8 mouse cellular contexts compared by ENCODE assay signal in genomic region chr17:23598582-23599552, GRCm38 (mm10). TPM values are rescaled to one million over a fixed set of nuclear protein-coding genes. Genes with fewer than 3 reads are reported as not detected.
DNase-seq lines count a peak whose midpoint lies in the region; ATAC-seq and TF ChIP-seq lines count a peak whose summit lies in the region.

TSS of gene Zfp13 (minus strand) at chr17:23599487.

- peak; percentile 90 for ATAC-seq in G1E (ENCODE audit: extremely low read depth, insufficient number of reproducible peaks, low FRiP score, poor library complexity, severe bottlenecking)
- ATAC-seq in forebrain, embryonic 16.5 days = peak; percentile 95
- ATAC-seq in lung, embryonic 14.5 days (ENCODE audit: insufficient read depth) = peak; percentile 97

- DNase-seq in G1E (ENCODE audit: low spot score) = peak; percentile 88
- peak; percentile 69 to 77 for DNase-seq in cerebellum, adult 18-20 months
- peak; percentile 78 to 79 for DNase-seq in heart, postnatal 36 days
- DNase-seq in layer of hippocampus, adult 2 months (ENCODE audit: low spot score in 2 of 2) = peak; percentile 68 to 90
- peak; percentile 97 for DNase-seq in lung, embryonic 14.5 days
- peak; percentile 97 for DNase-seq in thymus, postnatal 0 days (ENCODE audit: low spot score)

- H3K36me3 ChIP-seq in G1E (replicated peaks) = no peaks in the 10 kb centered on the region
- no peaks in the 10 kb centered on the region for H3K36me3 ChIP-seq in forebrain, embryonic 16.5 days (ENCODE audit: control insufficient read depth, insufficient read depth)
- H3K36me3 ChIP-seq in lung, embryonic 14.5 days (ENCODE audit: insufficient read depth) = no peaks in the 10 kb centered on the region

- H3K27ac ChIP-seq in forebrain, embryonic 16.5 days (ENCODE audit: low read length) = peak within 1 kb of the TSS; percentile 35; the same call in 1 of the 2 replicates
- H3K27ac ChIP-seq in layer of hippocampus, adult 2 months = peak within 1 kb of the TSS; percentile 88
- H3K27ac ChIP-seq in lung, embryonic 14.5 days (ENCODE audit: low read depth) = peak within 1 kb of the TSS; percentile 93
- H3K27ac ChIP-seq in olfactory bulb, adult 2 months (ENCODE audit: insufficient read depth, low read depth, low read length) = no peak within 1 kb of the TSS; the same call in 1 of the 2 replicates

- H3K4me2 ChIP-seq in forebrain, embryonic 16.5 days (ENCODE audit: low read length) = peak within 1 kb of the TSS; percentile 77
- H3K4me2 ChIP-seq in lung, embryonic 14.5 days = peak within 1 kb of the TSS; percentile 80

- 7% methylated on average over 31 of the region's 31 CpGs for WGBS in forebrain, embryonic 16.5 days
- 5% methylated on average over 31 of the region's 31 CpGs for WGBS in lung, embryonic 14.5 days
- 8% methylated on average over 31 of the region's 31 CpGs for WGBS in olfactory bulb, adult 2 months

- intact Hi-C loops in heart, postnatal 36 days (cut with DNase I) = loop anchor here (2.0 kb wide), 1 partner anchor 14 kb away; no protein-coding TSS in a partner anchor

- TF ChIP-seq POLR2A in olfactory bulb, adult 2 months (IDR thresholded peaks at IDR 0.05; ENCODE audit: insufficient read depth, low read depth, low read length) = peak; percentile 40; the same call in 1 of the 2 replicates

- H3K9me3 ChIP-seq in G1E (replicated peaks) = no peaks in the 10 kb centered on the region
- H3K9me3 ChIP-seq in forebrain, embryonic 16.5 days (ENCODE audit: control insufficient read depth, low read length) = no peaks in the 10 kb centered on the region
- H3K9me3 ChIP-seq in lung, embryonic 14.5 days (ENCODE audit: low read depth, low read length) = no peaks in the 10 kb centered on the region

- H3K27me3 ChIP-seq in G1E (ENCODE audit: insufficient read depth, low read length) = no peaks in the 10 kb centered on the region
- H3K27me3 ChIP-seq in forebrain, embryonic 16.5 days (replicated peaks; ENCODE audit: control insufficient read depth, insufficient read depth, low read length) = no peaks in the 10 kb centered on the region
- no peaks in the 10 kb centered on the region for H3K27me3 ChIP-seq in lung, embryonic 14.5 days (ENCODE audit: insufficient read depth, low read length)

- peak within 1 kb of the TSS; percentile 74 for H3K4me3 ChIP-seq in G1E (ENCODE audit: low read depth, low read length)
- peak within 1 kb of the TSS; percentile 53 for H3K4me3 ChIP-seq in forebrain, embryonic 16.5 days (replicated peaks; ENCODE audit: low read length)
- peak within 1 kb of the TSS; percentile 48 for H3K4me3 ChIP-seq in layer of hippocampus, adult 2 months
- peak within 1 kb of the TSS; percentile 46 for H3K4me3 ChIP-seq in lung, embryonic 14.5 days (ENCODE audit: low read depth, low read length)
- peak within 1 kb of the TSS; percentile 42 for H3K4me3 ChIP-seq in olfactory bulb, adult 2 months (ENCODE audit: insufficient read depth, low read depth, low read length)

- H3K9ac ChIP-seq in forebrain, embryonic 16.5 days (replicated peaks; ENCODE audit: low read depth, low read length) = peak within 1 kb of the TSS; percentile 55
- peak within 1 kb of the TSS; percentile 65 for H3K9ac ChIP-seq in lung, embryonic 14.5 days

- TF ChIP-seq CTCF in G1E (IDR thresholded peaks at IDR 0.05; ENCODE audit: low read depth, low read length) = no peak
- TF ChIP-seq CTCF in layer of hippocampus, adult 2 months (conservative IDR thresholded peaks at IDR 0.05) = no peak
- no peak for TF ChIP-seq CTCF in lung, embryonic 14.5 days (IDR thresholded peaks at IDR 0.05; ENCODE audit: low read depth)
- TF ChIP-seq CTCF in olfactory bulb, adult 2 months (IDR thresholded peaks at IDR 0.05; ENCODE audit: insufficient read depth, low read depth, low read length) = no peak

- H3K4me1 ChIP-seq in G1E (ENCODE audit: insufficient read depth, low read depth, low read length) = peaks cover 45% of the 10 kb centered on the region
- H3K4me1 ChIP-seq in forebrain, embryonic 16.5 days (replicated peaks; ENCODE audit: control insufficient read depth, insufficient read depth, low read length) = peaks cover 10% of the 10 kb centered on the region
- 0 out of 2 replicates have a peak, but pooled peaks cover 5% of the 10 kb centered on the region for H3K4me1 ChIP-seq in lung, embryonic 14.5 days (ENCODE audit: insufficient read depth)
- H3K4me1 ChIP-seq in olfactory bulb, adult 2 months (ENCODE audit: control insufficient read depth, insufficient read depth, low read length) = peaks cover 6% of the 10 kb centered on the region

RNA-seq across cellular contexts. Expression of gene Zfp13, which starts in this region (rescaled TPM):
- total RNA-seq in G1E (2014; fragmentation: Nextera tagmentation) (not detected in 2 replicates), G1E (2017) (not detected in 2 replicates)
- 0.12 and 0.14 TPM in 2 replicates for polyA plus RNA-seq in G1E (2012)
- polyA plus RNA-seq in forebrain, embryonic 16.5 days (2015; fragmentation: Nextera tagmentation; extraction: Ambion mirVana) = 26.2 and 28.5 TPM in 2 replicates
- total RNA-seq in heart, postnatal 36 days (2021) = 1 to 10 TPM; 2.4 to 4.1 TPM
- total RNA-seq in layer of hippocampus, adult 2 months (2021) = 10 to 100 TPM; 30.1 to 33.6 TPM
- polyA plus RNA-seq in lung, embryonic 14.5 days (2014; fragmentation: Nextera tagmentation; extraction: Ambion mirVana) = 12.3 and 15.6 TPM in 2 replicates
- not detected in 2 replicates for polyA plus RNA-seq in olfactory bulb, adult 2 months (2012; ENCODE audit: insufficient read depth, insufficient read length, low replicate concordance, missing spikeins)
- 1.5 and 1.7 TPM in 2 replicates for polyA plus RNA-seq in thymus, postnatal 0 days (2015; fragmentation: Nextera tagmentation; extraction: Ambion mirVana)

Comparison
In these comparisons a context has a peak if more than half of its experiments do, and no peak if none do; other contexts are left out.
1. RNA of gene Zfp13 (total RNA-seq): 30.1 to 33.6 TPM in layer of hippocampus, adult 2 months; 2.4 to 4.1 TPM in heart, postnatal 36 days and not detected in G1E; every median in the first group is over 4 times any median in the second.
2. Peak in DNase-seq, ATAC-seq and H3K4me3 ChIP-seq in G1E; RNA of the gene not detected or under 1 TPM.
3. Peak in every context shown above with its lines, with median percentiles within 50 percentile points of each other: ATAC-seq, DNase-seq and H3K4me3 ChIP-seq.